Mouse (Mus musculus) liver, postnatal 0 days (tissue): ENCODE results near the gene Kpnb1.

Experiments used
- CTCF ChIP-seq: sonication (generic); IDR thresholded peaks from 2 replicates; pipeline ENCODE4 v1.5.1; 2016; ENCODE audit warnings: antibody characterized with exemption, low read depth
- EP300 ChIP-seq: IDR thresholded peaks from 2 replicates; pipeline ENCODE4 v1.6.1; 2016; ENCODE audit warnings: antibody characterized with exemption, low read depth, mild to moderate bottlenecking

- TF ChIP-seq CTCF (no peak), EP300 (no peak)
These were observed 41.7 kb upstream of the Kpnb1 start for GRCm38 (mm10) chr11:97229396-97229795.
